Mouse (Mus musculus): ENCODE results near the gene Il11ra1. TPM values are rescaled to one million over a fixed set of nuclear protein-coding genes. Genes with fewer than 3 reads are reported as not detected.

Il11ra1 gene
- polyA plus RNA-seq, 2 experiments = 247 to 384 TPM

GRCm38 (mm10) chr4:41754797-41755337 is 55.1 kb downstream of the Il11ra1 start, which contains the start of gene Galt:
Galt (plus strand) TSS chr4:41755228.
- H3K27ac ChIP-seq (replicated peaks; ENCODE audit: low read depth, low read length) = peak within 1 kb of the TSS; percentile 76
- DNase-seq (ENCODE audit: low spot score) (no peak), ATAC-seq (ENCODE audit: low FRiP score, low read depth) (0 out of 2 replicates have a peak, but pooled peaks have one; percentile 9)
- 11% methylated on average over 14 of the region's 14 CpGs for WGBS
- peak within 1 kb of the TSS; percentile 79 for H3K9ac ChIP-seq (ENCODE audit: low read depth, low read length, severe bottlenecking)
- no peaks in the 10 kb centered on the region for H3K9me3 ChIP-seq (ENCODE audit: control insufficient read depth, low read length)
- peak within 1 kb of the TSS; percentile 81 for H3K4me2 ChIP-seq (replicated peaks; ENCODE audit: low read depth, low read length, severe bottlenecking)
- H3K4me3 ChIP-seq (replicated peaks; ENCODE audit: low read length) = peak within 1 kb of the TSS; percentile 72
- peaks cover 14% of the 10 kb centered on the region for H3K4me1 ChIP-seq (ENCODE audit: control insufficient read depth, insufficient read depth, low read length)
- H3K27me3 ChIP-seq (ENCODE audit: control insufficient read depth, insufficient read depth, low read length) = no peaks in the 10 kb centered on the region
- peaks cover 16% of the 10 kb centered on the region; the same call in 1 of the 2 replicates for H3K36me3 ChIP-seq (ENCODE audit: control insufficient read depth, insufficient read depth, low read length)
- no peak for TF ChIP-seq POLR2A (IDR thresholded peaks at IDR 0.05; ENCODE audit: borderline replicate concordance, extremely low read depth, insufficient read depth, insufficient read length)

DNA sequence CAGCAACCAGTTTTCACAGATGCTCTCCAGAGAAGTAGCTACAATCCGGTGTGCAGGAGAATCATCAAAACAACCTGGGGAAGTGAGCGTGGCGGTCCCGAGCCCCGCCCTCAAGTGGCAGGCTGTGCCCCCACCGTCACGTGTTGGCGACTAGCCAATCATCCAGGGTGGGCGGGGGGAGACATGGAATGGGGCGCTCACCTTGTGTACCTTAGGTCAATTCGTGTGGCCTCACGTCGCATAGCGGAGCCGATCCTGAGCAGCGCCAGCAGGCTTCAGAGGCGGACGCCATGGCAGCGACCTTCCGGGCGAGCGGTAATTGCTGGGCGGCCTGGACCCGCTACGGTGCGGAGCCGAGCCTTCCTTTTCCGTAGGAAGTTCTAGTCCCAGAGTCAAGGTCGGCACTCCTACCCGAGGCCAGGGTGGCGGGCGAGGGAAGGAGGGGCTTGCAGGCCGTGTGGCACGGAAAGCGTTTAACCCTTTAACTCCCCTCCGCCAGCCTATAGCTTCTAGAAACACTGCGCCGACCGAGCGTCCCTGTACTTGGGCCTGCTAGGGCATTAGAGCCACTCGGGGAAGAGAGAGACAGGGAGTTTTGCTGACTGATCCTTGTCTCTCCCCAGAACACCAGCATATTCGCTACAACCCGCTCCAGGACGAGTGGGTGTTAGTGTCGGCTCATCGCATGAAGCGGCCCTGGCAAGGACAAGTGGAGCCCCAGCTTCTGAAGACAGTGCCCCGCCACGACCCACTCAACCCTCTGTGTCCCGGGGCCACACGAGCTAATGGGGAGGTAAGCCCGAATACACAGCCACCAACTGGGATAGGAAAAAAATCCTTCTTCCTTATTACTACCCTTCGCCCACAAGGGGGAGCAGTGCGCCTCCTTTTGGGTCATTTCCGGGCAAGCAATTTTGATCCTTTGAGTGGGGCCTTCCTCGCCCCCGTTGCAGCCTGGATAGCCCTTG is 55.8 kb downstream of the Il11ra1 start, which contains the start of gene Sigmar1:
Sigmar1 (minus strand) TSS at position 820 of the 968 bp plus-strand sequence.
- 0 out of 2 replicates have a peak, but pooled peaks have one; percentile 9 for TF ChIP-seq POLR2A (IDR thresholded peaks at IDR 0.05; ENCODE audit: borderline replicate concordance, extremely low read depth, insufficient read depth, insufficient read length)
- 1% methylated on average over 57 of the region's 57 CpGs for WGBS
- peaks cover 16% of the 10 kb centered on the region; the same call in 1 of the 2 replicates for H3K36me3 ChIP-seq (ENCODE audit: control insufficient read depth, insufficient read depth, low read length)
- H3K4me3 ChIP-seq (replicated peaks; ENCODE audit: low read length) = peak within 1 kb of the TSS; percentile 72
- DNase-seq (ENCODE audit: low spot score) = peak; percentile 86
- H3K4me1 ChIP-seq (ENCODE audit: control insufficient read depth, insufficient read depth, low read length) = peaks cover 17% of the 10 kb centered on the region
- H3K27me3 ChIP-seq (ENCODE audit: control insufficient read depth, insufficient read depth, low read length) = no peaks in the 10 kb centered on the region
- H3K4me2 ChIP-seq (replicated peaks; ENCODE audit: low read depth, low read length, severe bottlenecking) = peak within 1 kb of the TSS; percentile 81
- H3K9ac ChIP-seq (ENCODE audit: low read depth, low read length, severe bottlenecking) = peak within 1 kb of the TSS; percentile 79
- no peaks in the 10 kb centered on the region for H3K9me3 ChIP-seq (ENCODE audit: control insufficient read depth, low read length)
- peak within 1 kb of the TSS; percentile 76 for H3K27ac ChIP-seq (replicated peaks; ENCODE audit: low read depth, low read length)
- peak; percentile 54 for ATAC-seq (ENCODE audit: low FRiP score, low read depth)

GRCm38 (mm10) chr4:41756440-41756839 is 56.7 kb downstream of the Il11ra1 start:
- Histone ChIP-seq H3K36me3 (ENCODE audit: control insufficient read depth, insufficient read depth, low read length) (peaks cover 16% of the 10 kb centered on the region; the same call in 1 of the 2 replicates), H3K4me3 (replicated peaks; ENCODE audit: low read length) (peak overlapping the region; percentile 72), H3K4me1 (ENCODE audit: control insufficient read depth, insufficient read depth, low read length) (peaks cover 23% of the 10 kb centered on the region), H3K9me3 (ENCODE audit: control insufficient read depth, low read length) (no peaks in the 10 kb centered on the region), H3K27ac (replicated peaks; ENCODE audit: low read depth, low read length) (peak overlapping the region; percentile 76; the same call in 1 of the 2 replicates), H3K27me3 (ENCODE audit: control insufficient read depth, insufficient read depth, low read length) (no peaks in the 10 kb centered on the region), H3K4me2 (replicated peaks; ENCODE audit: low read depth, low read length, severe bottlenecking) (peak overlapping the region; percentile 81), H3K9ac (ENCODE audit: low read depth, low read length, severe bottlenecking) (peak overlapping the region; percentile 79)
- DNase-seq (ENCODE audit: low spot score) = no peak
- WGBS = 79% methylated on average over 8 of the region's 8 CpGs
- TF ChIP-seq POLR2A (IDR thresholded peaks at IDR 0.05; ENCODE audit: borderline replicate concordance, extremely low read depth, insufficient read depth, insufficient read length) = no peak
- ATAC-seq (ENCODE audit: low FRiP score, low read depth) = no peak

- Histone ChIP-seq H3K4me1 (ENCODE audit: control insufficient read depth, insufficient read depth, low read length) (peaks cover 30% of the 10 kb centered on the region), H3K9ac (ENCODE audit: low read depth, low read length, severe bottlenecking) (no peak overlapping the region), H3K4me3 (replicated peaks; ENCODE audit: low read length) (no peak overlapping the region), H3K9me3 (ENCODE audit: control insufficient read depth, low read length) (no peaks in the 10 kb centered on the region), H3K36me3 (ENCODE audit: control insufficient read depth, insufficient read depth, low read length) (peaks cover 16% of the 10 kb centered on the region; the same call in 1 of the 2 replicates), H3K27ac (replicated peaks; ENCODE audit: low read depth, low read length) (no peak overlapping the region), H3K27me3 (ENCODE audit: control insufficient read depth, insufficient read depth, low read length) (no peaks in the 10 kb centered on the region), H3K4me2 (replicated peaks; ENCODE audit: low read depth, low read length, severe bottlenecking) (no peak overlapping the region)
- ATAC-seq (ENCODE audit: low FRiP score, low read depth) (no peak), DNase-seq (ENCODE audit: low spot score) (no peak)
- no peak for TF ChIP-seq POLR2A (IDR thresholded peaks at IDR 0.05; ENCODE audit: borderline replicate concordance, extremely low read depth, insufficient read depth, insufficient read length)
- WGBS = 92% methylated on average over 13 of the region's 13 CpGs
Measured at GRCm38 (mm10) chr4:41757321-41757720, 57.5 kb downstream of the Il11ra1 start.

GRCm38 (mm10) chr4:41758021-41758420 is 58.2 kb downstream of the Il11ra1 start:
- Histone ChIP-seq H3K4me1 (ENCODE audit: control insufficient read depth, insufficient read depth, low read length) (peaks cover 30% of the 10 kb centered on the region), H3K4me3 (replicated peaks; ENCODE audit: low read length) (no peak overlapping the region), H3K9me3 (ENCODE audit: control insufficient read depth, low read length) (no peaks in the 10 kb centered on the region), H3K27ac (replicated peaks; ENCODE audit: low read depth, low read length) (no peak overlapping the region), H3K4me2 (replicated peaks; ENCODE audit: low read depth, low read length, severe bottlenecking) (no peak overlapping the region), H3K9ac (ENCODE audit: low read depth, low read length, severe bottlenecking) (no peak overlapping the region), H3K36me3 (ENCODE audit: control insufficient read depth, insufficient read depth, low read length) (peaks cover 16% of the 10 kb centered on the region; the same call in 1 of the 2 replicates), H3K27me3 (ENCODE audit: control insufficient read depth, insufficient read depth, low read length) (no peaks in the 10 kb centered on the region)
- DNase-seq (ENCODE audit: low spot score) (no peak), ATAC-seq (ENCODE audit: low FRiP score, low read depth) (no peak)
- WGBS = 71% methylated on average over 11 of the region's 11 CpGs
- no peak for TF ChIP-seq POLR2A (IDR thresholded peaks at IDR 0.05; ENCODE audit: borderline replicate concordance, extremely low read depth, insufficient read depth, insufficient read length)

All from limb, embryonic 14.5 days (tissue).